Mouse (Mus musculus): ENCODE measurements at regions not wholly inside any gene's neighbourhood (a gene's known extent, or its start where the extent isn't known, plus 50 kb on each side); places are given as distances from the start of the nearest gene placed in this dataset.

DNA sequence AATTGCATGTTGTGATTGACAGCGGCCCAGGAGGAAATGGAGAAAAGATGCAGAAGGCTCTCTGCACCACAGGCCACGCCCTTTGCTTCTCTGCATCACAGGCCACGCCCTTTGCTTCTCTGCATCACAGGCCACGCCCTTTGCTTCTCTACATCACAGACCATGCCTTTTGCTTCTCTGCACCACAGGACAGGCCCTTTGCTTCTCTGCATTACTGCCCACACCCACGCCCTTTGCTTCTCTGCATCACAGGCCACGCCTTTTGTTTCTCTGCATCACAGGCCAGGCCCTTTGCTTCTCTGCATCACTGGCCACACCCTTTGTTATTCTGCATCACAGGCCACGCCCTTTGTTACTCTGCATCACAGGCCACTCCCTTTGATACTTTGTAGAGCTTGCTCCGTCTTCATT, 82.7 kb downstream of the Dyrk2 start:
- Histone ChIP-seq H3K9me3 (ENCODE audit: control insufficient read depth, low read length) (no peaks in the 10 kb centered on the region), H3K4me3 (ENCODE audit: insufficient read depth in 1 of 2, low read depth in 2 of 2, low read length in 2 of 2) (no peak overlapping the region), H3K4me2 (ENCODE audit: low read depth) (no peak overlapping the region), H3K9ac (replicated peaks) (no peak overlapping the region), H3K27me3 (ENCODE audit: control insufficient read depth, insufficient read depth, low read length) (no peaks in the 10 kb centered on the region), H3K36me3 (replicated peaks; ENCODE audit: control insufficient read depth, insufficient read depth, low read depth) (no peaks in the 10 kb centered on the region), H3K4me1 (replicated peaks; ENCODE audit: control insufficient read depth in 2 of 2, insufficient read depth in 2 of 2, low read length in 1 of 2) (no peaks in the 10 kb centered on the region), H3K27ac (no peak overlapping the region)
- DNase-seq (ENCODE audit: low read depth in 3 of 3, low spot score in 3 of 3), result no peak
- WGBS (ENCODE audit: insufficient replicate concordance), result 60% methylated on average over 8 of the region's 8 CpGs
- TF ChIP-seq EP300 (IDR thresholded peaks at IDR 0.05; ENCODE audit: low read depth) (no peak), CTCF (IDR thresholded peaks at IDR 0.05; ENCODE audit: low read depth) (no peak)
- ATAC-seq (ENCODE audit: insufficient read depth), result no peak

DNA sequence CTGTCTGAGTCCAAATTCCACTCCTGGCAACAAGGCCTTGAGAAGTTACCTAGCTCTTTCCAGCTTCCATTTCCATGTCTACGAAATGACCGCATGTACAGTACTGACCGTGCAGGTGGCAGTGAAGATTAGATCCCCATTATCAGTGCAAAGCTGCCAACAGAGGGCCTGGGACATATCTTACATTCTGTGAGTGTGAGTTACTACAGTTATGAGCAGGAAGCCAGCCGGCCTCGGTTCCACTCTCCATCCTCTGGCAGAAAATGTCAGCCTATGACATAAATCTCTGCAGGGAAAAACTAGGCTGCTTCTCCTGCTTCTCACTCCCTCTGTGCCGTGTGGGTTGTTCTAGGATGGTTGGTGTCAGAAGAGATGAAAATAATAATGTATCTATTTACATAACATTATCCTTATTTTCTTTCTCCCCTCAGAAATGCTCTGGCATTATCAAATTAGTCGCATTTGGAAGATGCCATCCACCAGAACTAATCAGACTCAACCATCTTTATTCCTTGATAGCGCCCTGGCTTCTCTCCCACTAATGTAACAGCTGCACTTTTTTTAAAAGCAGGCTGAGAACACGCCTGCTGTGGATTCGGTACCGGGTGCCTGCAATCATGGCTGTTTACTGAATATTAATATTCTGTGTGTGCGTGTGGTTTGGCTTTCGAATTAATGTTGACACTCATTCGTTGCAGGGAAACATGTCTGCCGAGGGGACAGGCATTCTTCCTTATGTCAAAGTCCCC, 77.5 kb downstream of the Dyrk2 start:
- no peak for TF ChIP-seq CTCF (IDR thresholded peaks at IDR 0.05; ENCODE audit: low read depth)
- no peak for TF ChIP-seq EP300 (IDR thresholded peaks at IDR 0.05; ENCODE audit: low read depth)

DNA sequence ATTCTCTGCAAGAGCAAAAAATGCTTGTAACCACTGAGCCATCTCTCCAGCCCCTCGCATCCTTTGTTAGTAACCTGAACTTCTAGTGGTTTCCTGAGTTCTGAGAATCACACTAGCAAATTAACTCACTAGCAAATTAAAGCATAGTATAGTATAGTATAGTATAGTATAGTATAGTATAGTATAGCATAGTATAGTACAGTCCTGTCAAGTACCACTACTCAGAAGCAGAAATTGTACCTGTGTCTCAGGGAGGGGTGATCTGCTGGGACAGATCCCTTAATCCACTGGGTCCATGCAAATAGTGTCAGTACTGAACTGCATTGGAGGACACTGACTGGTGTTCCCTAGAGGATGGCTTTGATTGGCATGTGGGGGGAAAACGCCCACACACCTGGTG, 76.2 kb downstream of the Dyrk2 start:
- H3K4me3 ChIP-seq (ENCODE audit: insufficient read depth in 1 of 2, low read depth in 2 of 2, low read length in 2 of 2), result no peak overlapping the region
- no peak overlapping the region for H3K4me2 ChIP-seq (ENCODE audit: low read depth)
- H3K9ac ChIP-seq (replicated peaks), result no peak overlapping the region
- no peaks in the 10 kb centered on the region for H3K36me3 ChIP-seq (replicated peaks; ENCODE audit: control insufficient read depth, insufficient read depth, low read depth)
- DNase-seq (ENCODE audit: low read depth in 3 of 3, low spot score in 3 of 3) (no peak), ATAC-seq (ENCODE audit: insufficient read depth) (no peak)
- 62% methylated on average over 2 of the region's 2 CpGs for WGBS (ENCODE audit: insufficient replicate concordance)
- TF ChIP-seq CTCF (IDR thresholded peaks at IDR 0.05; ENCODE audit: low read depth) (no peak), EP300 (IDR thresholded peaks at IDR 0.05; ENCODE audit: low read depth) (no peak)
- H3K4me1 ChIP-seq (replicated peaks; ENCODE audit: control insufficient read depth in 2 of 2, insufficient read depth in 2 of 2, low read length in 1 of 2), result 0 out of 4 replicates have a peak, but pooled peaks cover 0 to 5% of the 10 kb centered on the region in 2 experiments
- H3K27me3 ChIP-seq (ENCODE audit: control insufficient read depth, insufficient read depth, low read length), result no peaks in the 10 kb centered on the region
- no peaks in the 10 kb centered on the region for H3K9me3 ChIP-seq (ENCODE audit: control insufficient read depth, low read length)
- H3K27ac ChIP-seq, result no peak overlapping the region

More for the DNA sequence above, 77.5 kb downstream of the Dyrk2 start:
- ATAC-seq (ENCODE audit: insufficient read depth) (no peak), DNase-seq (ENCODE audit: low read depth in 3 of 3, low spot score in 3 of 3) (no peak)
- Histone ChIP-seq H3K4me1 (replicated peaks; ENCODE audit: control insufficient read depth in 2 of 2, insufficient read depth in 2 of 2, low read length in 1 of 2) (0 out of 4 replicates have a peak, but pooled peaks cover 0 to 4% of the 10 kb centered on the region in 2 experiments), H3K4me2 (ENCODE audit: low read depth) (no peak overlapping the region), H3K9me3 (ENCODE audit: control insufficient read depth, low read length) (no peaks in the 10 kb centered on the region), H3K36me3 (replicated peaks; ENCODE audit: control insufficient read depth, insufficient read depth, low read depth) (no peaks in the 10 kb centered on the region), H3K27me3 (ENCODE audit: control insufficient read depth, insufficient read depth, low read length) (no peaks in the 10 kb centered on the region), H3K4me3 (ENCODE audit: insufficient read depth in 1 of 2, low read depth in 2 of 2, low read length in 2 of 2) (no peak overlapping the region), H3K9ac (replicated peaks) (no peak overlapping the region), H3K27ac (no peak overlapping the region)
- WGBS (ENCODE audit: insufficient replicate concordance), result 63% methylated on average over 15 of the region's 15 CpGs

GRCm38 (mm10) chr10:118794395-118795060, 75.5 kb downstream of the Dyrk2 start:
- no peak overlapping the region for H3K9ac ChIP-seq (replicated peaks)
- H3K36me3 ChIP-seq (replicated peaks; ENCODE audit: control insufficient read depth, insufficient read depth, low read depth), result no peaks in the 10 kb centered on the region
- no peak overlapping the region for H3K27ac ChIP-seq
- no peaks in the 10 kb centered on the region for H3K27me3 ChIP-seq (ENCODE audit: control insufficient read depth, insufficient read depth, low read length)
- H3K4me2 ChIP-seq (ENCODE audit: low read depth), result no peak overlapping the region
- H3K4me1 ChIP-seq (replicated peaks; ENCODE audit: control insufficient read depth in 2 of 2, insufficient read depth in 2 of 2, low read length in 1 of 2), result 0 out of 4 replicates have a peak, but pooled peaks cover 0 to 5% of the 10 kb centered on the region in 2 experiments
- WGBS (ENCODE audit: insufficient replicate concordance), result 62% methylated on average over 9 of the region's 9 CpGs
- DNase-seq (ENCODE audit: low read depth in 3 of 3, low spot score in 3 of 3) (no peak), ATAC-seq (ENCODE audit: insufficient read depth) (no peak)
- TF ChIP-seq EP300 (IDR thresholded peaks at IDR 0.05; ENCODE audit: low read depth), result no peak
- TF ChIP-seq CTCF (IDR thresholded peaks at IDR 0.05; ENCODE audit: low read depth), result no peak
- no peaks in the 10 kb centered on the region for H3K9me3 ChIP-seq (ENCODE audit: control insufficient read depth, low read length)
- no peak overlapping the region for H3K4me3 ChIP-seq (ENCODE audit: insufficient read depth in 1 of 2, low read depth in 2 of 2, low read length in 2 of 2)

GRCm38 (mm10) chr10:118795061-118795407, 75.0 kb downstream of the Dyrk2 start:
- Histone ChIP-seq H3K4me2 (ENCODE audit: low read depth) (no peak overlapping the region), H3K4me1 (replicated peaks; ENCODE audit: control insufficient read depth in 2 of 2, insufficient read depth in 2 of 2, low read length in 1 of 2) (0 out of 4 replicates have a peak, but pooled peaks cover 0 to 5% of the 10 kb centered on the region in 2 experiments), H3K9me3 (ENCODE audit: control insufficient read depth, low read length) (no peaks in the 10 kb centered on the region), H3K9ac (replicated peaks) (no peak overlapping the region), H3K27me3 (ENCODE audit: control insufficient read depth, insufficient read depth, low read length) (no peaks in the 10 kb centered on the region), H3K27ac (no peak overlapping the region), H3K36me3 (replicated peaks; ENCODE audit: control insufficient read depth, insufficient read depth, low read depth) (no peaks in the 10 kb centered on the region), H3K4me3 (ENCODE audit: insufficient read depth in 1 of 2, low read depth in 2 of 2, low read length in 2 of 2) (no peak overlapping the region)
- ATAC-seq (ENCODE audit: insufficient read depth) (no peak), DNase-seq (ENCODE audit: low read depth in 3 of 3, low spot score in 3 of 3) (no peak)
- TF ChIP-seq EP300 (IDR thresholded peaks at IDR 0.05; ENCODE audit: low read depth), result no peak
- TF ChIP-seq CTCF (IDR thresholded peaks at IDR 0.05; ENCODE audit: low read depth), result no peak
- 70% methylated on average over 3 of the region's 3 CpGs for WGBS (ENCODE audit: insufficient replicate concordance)

Data from liver, embryonic 14.5 days (tissue).